Mouse (Mus musculus) stomach, embryonic 16.5 days (tissue): ENCODE measurements at regions not wholly inside any gene's neighbourhood (a gene's known extent, or its start where the extent isn't known, plus 50 kb on each side); places are given as distances from the start of the nearest gene placed in this dataset.
A peak's percentile ranks its signal among the peaks of the same experiment; 100 is the strongest.

Experiments
- ATAC-seq: fragments of 200-750 bp; cut with Nextera tagmentation; 2 replicates; pipeline ENCODE4 v1.8.0; 2017; ENCODE audit warnings: moderate number of reproducible peaks, moderate TSS enrichment; ENCODE audit not compliant: insufficient read depth, low FRiP score
- H3K27ac ChIP-seq: fragments of 300-500 bp; sonication (generic); 2 replicates; pipeline ENCODE4 v1.5.1; 2014; ENCODE audit warnings: low read length
- H3K27me3 ChIP-seq: fragments of 300-500 bp; sonication (generic); 2 replicates; pipeline ENCODE4 v1.6.1; 2014; ENCODE audit warnings: low read length, control low read depth, mixed read lengths; ENCODE audit not compliant: control insufficient read depth, insufficient read depth
- H3K36me3 ChIP-seq: fragments of 300-500 bp; sonication (generic); 2 replicates; pipeline ENCODE4 v1.6.1; 2014; ENCODE audit warnings: low read length; ENCODE audit not compliant: control insufficient read depth, insufficient read depth
- H3K4me1 ChIP-seq: fragments of 300-500 bp; sonication (generic); 2 replicates; pipeline ENCODE4 v1.6.1; 2014; ENCODE audit warnings: low read length, control low read depth, mixed read lengths; ENCODE audit not compliant: control insufficient read depth, insufficient read depth
- H3K4me2 ChIP-seq: fragments of 300-500 bp; sonication (generic); 2 replicates; pipeline ENCODE4 v1.6.1; 2014; ENCODE audit warnings: low read depth, low read length, mixed read lengths
- H3K4me3 ChIP-seq: fragments of 300-500 bp; sonication (generic); replicated peaks from 2 replicates; pipeline ENCODE4 v1.5.1; 2014; ENCODE audit warnings: mild to moderate bottlenecking, low read length
- H3K9ac ChIP-seq: fragments of 300-500 bp; sonication (generic); 2 replicates; pipeline ENCODE4 v1.6.1; 2014; ENCODE audit warnings: low read length
- H3K9me3 ChIP-seq: fragments of 300-500 bp; sonication (generic); replicated peaks from 2 replicates; pipeline ENCODE4 v1.6.1; 2016; ENCODE audit warnings: low read length, control low read depth; ENCODE audit not compliant: control insufficient read depth
- WGBS: fragments of 180-500 bp; shearing (Covaris S2); extraction: QIAGEN DNeasy Blood & Tissue Kit; methylation state at CpG from one replicate; pipeline ENCODE4 v1.1.7; 2014; 5-methylcytosine and 5-hydroxymethylcytosine counted together

GRCm38 (mm10) chr3:126011269-126011668, 72.8 kb upstream of the Ugt8a start:
- H3K9me3 ChIP-seq, result no peaks in the 10 kb centered on the region
- no peak overlapping the region for H3K4me2 ChIP-seq
- ATAC-seq, result no peak
- no peak overlapping the region for H3K27ac ChIP-seq
- H3K4me1 ChIP-seq, result no peaks in the 10 kb centered on the region
- H3K4me3 ChIP-seq, result no peak overlapping the region
- H3K9ac ChIP-seq, result no peak overlapping the region
- H3K27me3 ChIP-seq, result no peaks in the 10 kb centered on the region
- no peaks in the 10 kb centered on the region for H3K36me3 ChIP-seq

- H3K9me3 ChIP-seq, result no peaks in the 10 kb centered on the region
- H3K9ac ChIP-seq, result no peak overlapping the region
- no peak overlapping the region for H3K4me3 ChIP-seq
- H3K27ac ChIP-seq, result no peak overlapping the region
- H3K4me1 ChIP-seq, result no peaks in the 10 kb centered on the region
- ATAC-seq, result no peak
- H3K27me3 ChIP-seq, result no peaks in the 10 kb centered on the region
- H3K36me3 ChIP-seq, result no peaks in the 10 kb centered on the region
- H3K4me2 ChIP-seq, result no peak overlapping the region
- 78% methylated on average over 4 of the region's 4 CpGs for WGBS
Observed at GRCm38 (mm10) chr3:126016166-126016565, 77.7 kb upstream of the Ugt8a start.

GRCm38 (mm10) chr3:126044327-126044726, 105.9 kb upstream of the Ugt8a start:
- H3K4me3 ChIP-seq, result no peak overlapping the region
- H3K36me3 ChIP-seq, result no peaks in the 10 kb centered on the region
- ATAC-seq, result peak; percentile 68; the same call in 1 of the 2 replicates
- H3K9ac ChIP-seq, result no peak overlapping the region
- H3K9me3 ChIP-seq, result no peaks in the 10 kb centered on the region
- no peaks in the 10 kb centered on the region for H3K4me1 ChIP-seq
- 9% methylated on average over 3 of the region's 3 CpGs for WGBS
- H3K27me3 ChIP-seq, result no peaks in the 10 kb centered on the region
- H3K27ac ChIP-seq, result no peak overlapping the region
- H3K4me2 ChIP-seq, result no peak overlapping the region

- H3K36me3 ChIP-seq, result no peaks in the 10 kb centered on the region
- no peaks in the 10 kb centered on the region for H3K9me3 ChIP-seq
- no peak overlapping the region for H3K27ac ChIP-seq
- H3K4me3 ChIP-seq, result no peak overlapping the region
- H3K27me3 ChIP-seq, result no peaks in the 10 kb centered on the region
- no peak overlapping the region for H3K4me2 ChIP-seq
- ATAC-seq, result no peak
- no peaks in the 10 kb centered on the region for H3K4me1 ChIP-seq
- WGBS, result 20% methylated on average over 2 of the region's 2 CpGs
- H3K9ac ChIP-seq, result no peak overlapping the region
Observed at GRCm38 (mm10) chr3:126044861-126045260, 106.4 kb upstream of the Ugt8a start.

- H3K9ac ChIP-seq, result no peak overlapping the region
- H3K27ac ChIP-seq, result no peak overlapping the region
- H3K27me3 ChIP-seq, result no peaks in the 10 kb centered on the region
- H3K36me3 ChIP-seq, result no peaks in the 10 kb centered on the region
- 42% methylated on average over 9 of the region's 9 CpGs for WGBS
- no peak overlapping the region for H3K4me3 ChIP-seq
- H3K4me2 ChIP-seq, result no peak overlapping the region
- no peaks in the 10 kb centered on the region for H3K9me3 ChIP-seq
- no peaks in the 10 kb centered on the region for H3K4me1 ChIP-seq
- no peak for ATAC-seq
Observed at GRCm38 (mm10) chr3:126045992-126046786, 107.8 kb upstream of the Ugt8a start.

DNA sequence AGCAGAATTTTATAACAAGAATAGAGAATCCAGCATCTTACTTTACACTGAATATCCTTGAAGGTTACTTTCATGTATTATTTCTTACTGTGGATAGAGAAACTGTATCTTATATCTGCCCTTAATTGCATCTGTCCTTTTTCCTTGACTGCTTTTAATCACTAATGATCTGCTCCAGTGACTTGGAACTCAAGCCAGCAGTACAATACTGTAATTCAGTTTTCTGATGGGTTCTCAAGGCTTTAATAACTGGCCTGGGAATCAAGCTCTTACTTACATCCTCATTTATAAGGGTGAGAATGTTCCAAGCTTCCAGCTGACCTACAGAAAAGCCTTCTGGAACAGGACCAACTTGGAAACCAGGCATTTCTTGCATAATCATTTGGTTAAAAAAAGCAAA, 120.2 kb upstream of the Ugt8a start:
- H3K27ac ChIP-seq, result no peak overlapping the region
- ATAC-seq, result no peak
- H3K9me3 ChIP-seq, result no peaks in the 10 kb centered on the region
- no peaks in the 10 kb centered on the region for H3K27me3 ChIP-seq
- no peaks in the 10 kb centered on the region for H3K36me3 ChIP-seq
- H3K9ac ChIP-seq, result no peak overlapping the region
- no peak overlapping the region for H3K4me3 ChIP-seq
- no peaks in the 10 kb centered on the region for H3K4me1 ChIP-seq
- H3K4me2 ChIP-seq, result no peak overlapping the region

DNA sequence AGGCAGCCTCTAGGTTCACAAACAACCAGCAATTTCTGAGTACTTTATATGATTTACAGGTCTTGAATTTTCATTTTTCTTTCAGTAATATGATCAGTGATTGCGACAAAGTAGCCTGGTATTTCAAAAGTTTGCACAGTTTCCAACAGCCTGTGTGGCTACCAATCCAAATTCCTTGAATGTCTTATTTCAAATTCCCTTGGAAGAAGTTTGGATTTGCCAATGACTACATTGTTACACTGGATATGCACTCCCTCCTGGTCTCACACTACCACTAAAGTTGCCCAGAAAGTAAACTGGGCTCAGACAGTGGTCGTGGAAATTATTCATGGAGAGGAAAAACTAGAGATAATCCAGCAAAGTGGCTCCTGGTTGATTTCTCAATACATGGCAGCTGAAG, 166.7 kb upstream of the Ugt8a start:
- H3K4me2 ChIP-seq, result no peak overlapping the region
- H3K9ac ChIP-seq, result no peak overlapping the region
- no peaks in the 10 kb centered on the region for H3K4me1 ChIP-seq
- H3K27me3 ChIP-seq, result no peaks in the 10 kb centered on the region
- H3K9me3 ChIP-seq, result no peaks in the 10 kb centered on the region
- H3K27ac ChIP-seq, result no peak overlapping the region
- H3K4me3 ChIP-seq, result no peak overlapping the region
- no peak for ATAC-seq
- WGBS, result 83% methylated on average over 2 of the region's 2 CpGs
- no peaks in the 10 kb centered on the region for H3K36me3 ChIP-seq

DNA sequence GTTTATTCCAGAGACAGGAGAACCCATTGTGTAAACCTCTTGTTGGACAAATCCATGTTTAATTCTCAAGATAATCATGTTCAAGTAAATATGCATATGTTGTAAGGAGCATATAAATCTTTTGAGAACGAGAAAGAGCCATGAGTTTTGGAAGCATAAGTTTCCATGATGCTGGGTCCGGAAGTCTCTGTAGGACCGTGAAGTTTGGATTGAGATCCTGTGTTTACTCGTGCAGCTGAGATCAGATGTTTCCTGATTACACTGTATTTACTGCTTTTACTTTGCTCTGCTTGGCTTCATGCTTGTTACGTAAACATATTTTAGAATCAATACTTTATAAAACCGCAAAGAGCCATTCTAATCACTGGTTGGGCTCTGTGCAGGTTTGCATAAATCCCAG, 171.0 kb upstream of the Ugt8a start:
- Histone ChIP-seq H3K4me3 (no peak overlapping the region), H3K4me1 (no peaks in the 10 kb centered on the region), H3K27ac (no peak overlapping the region), H3K4me2 (no peak overlapping the region), H3K27me3 (no peaks in the 10 kb centered on the region), H3K9ac (no peak overlapping the region), H3K36me3 (no peaks in the 10 kb centered on the region), H3K9me3 (no peaks in the 10 kb centered on the region)
- ATAC-seq, result no peak
- WGBS, result 66% methylated on average over 6 of the region's 6 CpGs

DNA sequence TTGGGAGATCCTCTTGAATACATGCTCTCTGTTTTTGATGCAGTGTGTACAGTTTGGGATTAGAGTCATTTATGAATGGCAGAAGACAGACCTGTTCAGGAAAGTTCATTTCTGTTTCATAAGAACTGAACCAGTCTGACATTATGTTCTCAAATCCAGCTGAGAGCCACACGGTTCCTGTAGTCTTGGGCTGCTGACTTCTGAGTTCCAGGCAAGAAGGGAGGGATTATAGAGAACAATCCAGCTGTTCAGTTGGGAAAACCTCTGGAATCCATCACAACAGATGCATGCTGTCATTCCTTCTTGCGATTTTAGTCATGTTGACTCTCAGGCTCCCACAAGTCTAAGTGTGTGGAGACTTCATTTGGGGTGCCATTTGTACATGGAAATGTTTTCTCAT, 179.4 kb upstream of the Ugt8a start:
- H3K27me3 ChIP-seq, result no peaks in the 10 kb centered on the region
- H3K36me3 ChIP-seq, result no peaks in the 10 kb centered on the region
- no peak overlapping the region for H3K27ac ChIP-seq
- no peak for ATAC-seq
- no peak overlapping the region for H3K4me3 ChIP-seq
- no peaks in the 10 kb centered on the region for H3K4me1 ChIP-seq
- no peak overlapping the region for H3K9ac ChIP-seq
- 35% methylated on average over 2 of the region's 2 CpGs for WGBS
- H3K4me2 ChIP-seq, result no peak overlapping the region
- H3K9me3 ChIP-seq, result no peaks in the 10 kb centered on the region
